Mouse (Mus musculus): ENCODE data around the gene Akap6. TPM values are rescaled to one million over a fixed set of nuclear protein-coding genes. Genes with fewer than 3 reads are reported as not detected.

Gene Akap6
- total RNA-seq, 2 experiments from 2014 or later = 89.1 to 100 TPM

DNA sequence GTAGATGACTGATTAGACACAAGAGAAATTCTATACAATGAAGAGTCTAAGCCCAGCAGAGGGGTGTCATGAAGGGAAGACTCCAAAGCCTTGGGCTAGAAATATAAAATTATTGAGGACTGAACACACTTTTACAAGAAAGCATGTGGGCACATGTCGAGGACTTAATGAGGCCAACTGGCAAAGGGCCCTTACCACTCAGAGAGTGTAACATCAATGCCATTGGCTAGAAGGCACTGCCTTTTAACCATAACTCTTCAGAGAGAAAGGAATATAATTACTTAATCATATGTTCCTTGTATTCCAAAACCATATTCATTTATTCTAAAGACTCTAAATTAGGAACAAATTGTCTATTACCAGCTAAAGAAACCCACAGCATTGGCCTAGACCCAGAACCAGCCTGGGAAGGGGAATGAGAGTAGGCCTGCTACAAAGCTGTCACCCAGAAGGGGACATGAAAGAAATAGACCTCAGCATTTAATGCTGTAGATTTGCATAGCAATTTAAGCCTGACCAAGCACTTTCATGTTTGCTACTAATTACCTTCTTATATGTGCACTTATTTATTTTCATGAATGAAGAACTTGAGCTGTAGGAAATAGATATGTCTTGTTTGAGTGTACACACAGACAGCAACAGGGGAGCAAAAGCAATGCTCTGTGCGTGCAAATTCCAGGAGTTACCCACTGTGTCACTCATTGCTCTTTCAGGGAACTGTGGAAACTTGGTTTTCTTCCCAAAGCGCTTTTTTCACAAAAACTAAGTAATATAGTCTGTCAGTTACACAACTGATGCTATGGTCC is 377.6 kb downstream of the Akap6 start:
- intact Hi-C loops (cut with DNase I) = no loop called here
- no peak for DNase-seq

GRCm38 (mm10) chr12:53085789-53086188 is 386.6 kb downstream of the Akap6 start:
- DNase-seq = no peak
- intact Hi-C loops (cut with DNase I) = no loop called here

GRCm38 (mm10) chr12:53112276-53112675 is 413.1 kb downstream of the Akap6 start:
- DNase-seq = no peak
- intact Hi-C loops (cut with DNase I) = no loop called here

DNA sequence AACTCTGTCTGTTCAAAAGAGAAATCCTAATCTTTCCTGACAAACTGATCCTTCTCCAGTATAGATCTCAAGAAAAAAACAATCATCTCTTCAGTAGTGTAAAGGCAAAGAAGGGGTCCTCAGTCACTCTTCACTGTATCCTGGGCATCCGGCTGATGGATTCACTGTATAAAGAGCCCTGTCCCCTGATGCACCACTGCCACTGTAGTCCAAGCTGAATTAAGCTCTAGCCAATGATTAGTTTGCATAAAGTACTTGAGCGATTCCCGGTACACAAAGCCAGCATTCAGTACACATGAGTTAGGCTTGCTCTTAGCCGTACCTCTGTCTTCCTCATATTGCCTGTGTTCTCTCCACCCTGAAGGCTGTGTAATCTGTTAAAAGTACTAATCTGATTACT is 420.2 kb downstream of the Akap6 start:
- intact Hi-C loops (cut with DNase I) = no loop called here
- no peak for DNase-seq

DNA sequence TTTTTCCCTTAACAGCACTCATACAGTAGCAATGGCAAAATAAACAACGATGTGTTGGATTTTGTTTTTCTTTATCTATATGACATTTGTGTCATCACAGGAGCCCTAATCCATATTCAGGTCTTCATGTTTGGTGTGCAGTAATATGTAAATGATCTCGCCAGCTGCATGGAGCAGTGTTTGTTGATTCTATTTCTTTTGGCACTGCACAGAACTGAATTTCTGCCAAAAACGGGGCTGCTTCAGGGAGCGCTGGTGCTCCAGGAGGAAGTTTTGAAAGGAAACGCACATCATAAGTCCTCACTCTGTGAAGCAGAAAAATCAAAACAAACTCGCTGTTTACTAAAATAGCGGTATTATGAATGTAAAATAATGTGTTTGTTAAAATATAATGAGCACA is 424.9 kb downstream of the Akap6 start:
- DNase-seq = peak; percentile 19 to 62
- intact Hi-C loops (cut with DNase I) = no loop called here

DNA sequence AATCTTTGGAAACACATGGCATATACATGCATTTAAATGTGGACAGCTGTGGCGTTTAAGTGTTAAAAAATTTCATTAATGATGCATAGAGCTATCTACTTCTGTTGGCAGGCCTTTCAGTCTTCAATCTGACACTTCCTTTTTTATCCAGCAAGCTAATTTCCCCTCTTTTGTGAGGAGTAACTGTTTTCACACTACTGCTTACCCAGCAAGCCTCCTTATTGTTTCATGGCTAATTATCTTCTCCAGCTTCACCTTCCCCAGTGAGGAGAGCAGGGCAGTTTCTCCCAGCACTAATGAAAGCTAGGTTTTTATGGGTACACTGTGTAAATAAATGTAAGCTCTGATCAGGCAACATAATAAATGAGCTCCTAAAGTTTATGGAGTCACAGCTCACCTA is 425.5 kb downstream of the Akap6 start:
- intact Hi-C loops (cut with DNase I) = no loop called here

DNA sequence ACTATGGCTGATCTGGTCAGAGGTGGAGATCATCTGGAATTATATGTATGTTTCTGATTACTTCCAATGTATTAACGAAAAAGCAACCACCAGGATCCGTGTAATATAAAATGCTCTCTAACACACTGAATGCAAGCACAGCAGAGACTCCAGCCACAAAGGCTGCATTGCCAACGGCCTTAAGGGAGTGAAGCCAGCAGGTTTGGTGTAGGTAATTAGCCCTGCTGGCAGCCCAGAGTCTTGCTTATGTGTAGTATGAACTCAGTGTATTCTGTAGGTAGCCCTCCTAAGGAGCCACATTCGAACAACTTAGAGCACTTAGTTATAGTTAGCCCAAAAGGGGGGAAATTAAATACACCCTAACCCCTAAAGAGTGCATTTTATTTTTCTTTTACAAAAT is 426.1 kb downstream of the Akap6 start:
- DNase-seq = no peak
- intact Hi-C loops (cut with DNase I) = no loop called here

More for the DNA sequence above, 425.5 kb downstream of the Akap6 start:
- DNase-seq = no peak

DNA sequence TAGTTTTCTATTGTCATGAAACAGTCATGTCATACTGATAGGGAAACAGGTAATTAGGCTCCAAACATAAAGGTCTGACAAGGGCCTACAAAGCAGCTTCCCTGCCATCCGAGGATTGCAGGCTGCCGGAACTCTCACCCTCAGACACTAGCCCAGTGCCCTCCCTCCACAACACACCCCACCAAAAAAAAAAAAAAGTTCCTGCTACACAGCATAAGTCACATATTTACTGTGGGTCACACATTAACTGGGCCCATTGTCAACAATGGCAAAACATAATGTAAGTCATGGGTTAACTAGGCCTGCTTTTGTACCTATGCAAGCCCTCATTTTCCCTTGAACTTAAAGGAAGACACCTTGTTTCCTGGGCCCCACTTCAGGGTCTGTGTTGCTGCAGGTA is 435.0 kb downstream of the Akap6 start:
- intact Hi-C loops (cut with DNase I) = no loop called here
- no peak for DNase-seq

GRCm38 (mm10) chr12:53137331-53137730 is 438.1 kb downstream of the Akap6 start:
- intact Hi-C loops (cut with DNase I) = no loop called here
- DNase-seq = no peak

GRCm38 (mm10) chr12:53144122-53144695 is 445.0 kb downstream of the Akap6 start:
- intact Hi-C loops (cut with DNase I) = no loop called here
- DNase-seq = no peak

DNA sequence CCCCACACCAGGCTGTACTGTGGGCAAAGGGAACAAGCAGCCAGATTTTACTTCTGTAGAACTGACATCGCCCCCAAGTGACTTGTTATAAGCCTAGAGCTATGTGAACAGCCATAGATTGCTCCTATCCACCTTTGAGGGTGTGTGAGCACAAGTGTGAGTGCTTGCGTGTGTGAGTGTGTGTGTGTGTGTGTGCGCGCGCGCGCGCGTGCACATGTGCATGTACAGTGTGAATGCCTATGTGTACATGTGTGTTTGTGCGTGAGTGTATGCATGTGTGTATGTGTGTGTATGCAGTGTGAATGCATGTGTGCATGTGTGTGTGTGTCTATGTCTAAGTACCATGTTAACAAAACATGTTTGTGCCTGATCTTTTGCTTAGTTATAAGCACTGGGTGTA is 445.6 kb downstream of the Akap6 start:
- intact Hi-C loops (cut with DNase I) = no loop called here
- no peak for DNase-seq

GRCm38 (mm10) chr12:53145516-53145915 is 446.3 kb downstream of the Akap6 start:
- DNase-seq = no peak
- intact Hi-C loops (cut with DNase I) = no loop called here

DNA sequence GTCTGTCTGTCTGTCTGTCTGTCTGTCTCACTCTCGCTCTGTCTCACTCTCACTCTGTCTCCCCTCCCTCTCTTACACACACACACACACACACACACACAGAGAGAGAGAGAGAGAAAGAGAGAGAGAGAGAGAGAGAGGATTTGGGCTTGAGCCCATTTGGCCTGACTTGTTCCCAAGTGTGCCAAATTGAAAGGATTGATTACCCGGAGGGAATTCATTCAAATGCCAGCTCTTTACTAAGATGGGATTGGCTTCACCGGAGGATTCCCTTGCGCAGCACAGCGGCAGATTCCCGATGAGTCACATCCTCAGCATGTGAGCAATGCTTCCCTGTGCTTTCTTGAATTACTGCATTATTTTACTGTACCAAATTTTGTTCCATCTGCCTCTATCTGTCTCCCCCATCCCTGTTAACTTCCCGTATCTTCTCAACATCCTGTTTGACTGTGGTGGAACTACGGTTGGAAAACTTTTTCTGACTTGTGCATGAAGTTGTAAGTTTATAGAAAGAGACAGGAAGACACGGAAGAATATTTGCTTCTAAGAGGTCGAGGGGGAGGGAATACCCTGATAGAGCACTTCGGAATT is 447.4 kb downstream of the Akap6 start:
- DNase-seq = peak in 1 of 2 experiments; percentile 19
- intact Hi-C loops (cut with DNase I) = no loop called here

DNA sequence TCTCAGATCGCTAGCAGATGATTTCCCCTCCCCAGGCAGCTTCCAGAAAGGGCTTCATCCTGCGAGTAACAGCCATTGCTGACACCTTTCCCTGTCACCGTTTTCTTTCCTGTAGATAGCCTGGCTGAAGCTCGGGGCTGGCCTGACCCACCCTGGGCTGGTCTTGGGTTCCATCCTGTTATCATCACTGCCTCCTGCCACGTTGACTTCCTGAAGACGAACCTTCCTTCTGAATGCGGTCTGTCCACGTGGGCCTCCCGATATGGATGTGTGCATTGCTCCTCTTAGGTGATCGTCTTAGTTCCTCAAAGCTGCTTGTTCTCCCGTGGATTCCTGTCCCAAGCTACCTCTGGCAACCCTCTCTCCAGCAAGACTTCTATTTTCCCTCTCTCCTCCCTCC is 448.5 kb downstream of the Akap6 start:
- no peak for DNase-seq
- intact Hi-C loops (cut with DNase I) = no loop called here

DNA sequence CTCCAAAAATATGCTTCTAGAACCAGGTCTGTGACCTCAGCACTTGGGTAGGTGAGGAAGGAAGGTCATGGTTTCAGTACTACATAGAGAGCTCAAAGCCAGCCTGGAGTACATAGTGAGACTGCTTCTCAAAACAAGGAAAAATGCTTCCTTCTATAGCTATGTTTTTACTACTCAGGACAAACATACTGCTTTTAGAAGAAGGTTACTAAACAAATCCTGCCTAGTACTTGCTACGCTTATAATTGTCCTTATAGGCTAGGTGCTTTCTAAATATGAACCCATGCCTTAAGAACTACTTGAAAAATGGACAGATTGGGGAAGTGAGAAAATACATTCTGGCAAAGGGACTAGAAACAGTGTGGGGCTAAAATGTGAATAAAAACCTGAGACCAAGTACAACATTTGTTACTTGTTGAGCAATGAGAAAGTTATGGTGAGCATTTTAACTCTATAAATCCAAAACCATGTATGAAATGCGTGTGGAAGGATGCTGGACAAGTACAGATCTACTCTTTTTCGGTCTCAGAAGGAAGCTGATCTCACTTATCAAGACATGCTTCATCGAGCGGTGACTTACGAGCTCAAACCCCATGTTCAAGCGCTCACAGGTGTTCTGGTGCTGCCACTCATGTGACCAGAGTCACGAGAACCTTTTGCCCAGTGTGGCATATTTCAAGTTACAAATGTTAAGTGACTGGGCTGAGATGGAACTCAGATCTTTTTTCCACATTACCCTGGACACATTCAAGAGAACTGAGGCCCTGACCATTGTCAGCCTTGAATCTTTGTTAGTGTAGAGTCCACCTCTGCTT is 469.2 kb downstream of the Akap6 start:
- DNase-seq = no peak

DNA sequence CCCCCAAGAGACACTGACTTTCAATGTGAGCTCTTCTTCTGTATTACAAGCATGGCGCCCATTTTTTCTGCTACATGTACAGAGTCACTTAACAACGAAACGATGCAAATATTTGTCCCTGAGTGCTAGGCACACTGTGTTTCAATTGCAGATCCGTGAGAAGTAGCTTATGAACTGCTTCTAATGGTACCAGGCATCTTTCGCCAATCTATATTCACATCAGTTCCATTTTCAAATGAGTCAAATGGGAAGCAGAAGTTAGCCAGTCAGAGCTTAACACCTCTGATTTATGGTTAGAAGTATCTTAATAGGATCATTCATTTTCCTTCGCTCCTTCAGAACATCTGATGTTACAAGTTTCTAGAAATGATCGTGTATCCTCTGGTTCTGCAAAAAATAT is 492.3 kb downstream of the Akap6 start:
- intact Hi-C loops (cut with DNase I) = no loop called here
- DNase-seq = no peak

More for the DNA sequence above, 469.2 kb downstream of the Akap6 start:
- intact Hi-C loops (cut with DNase I) = no loop called here

GRCm38 (mm10) chr12:53193664-53194063 is 494.5 kb downstream of the Akap6 start:
- intact Hi-C loops (cut with DNase I) = no loop called here

More at GRCm38 (mm10) chr12:53193664-53194063, 494.5 kb downstream of the Akap6 start:
- DNase-seq = no peak

All from heart, postnatal 14 days (tissue).